Mouse (Mus musculus) Patski (cell line): ENCODE measurements around the gene Eif4g1. TPM values are rescaled to one million over a fixed set of nuclear protein-coding genes. Genes with fewer than 3 reads are reported as not detected.
A peak's percentile ranks its signal among the peaks of the same experiment; 100 is the strongest.

Experiments
- ATAC-seq: fragments of 100-300 bp; one replicate; pipeline ENCODE4 v1.8.0; 2021
- CTCF ChIA-PET: fragments of 350-600 bp; sonication (Branson Sonifier 250); formaldehyde crosslinking; loops from one replicate; lab custom pipeline; 2022; ENCODE audit warnings: inconsistent platforms; lab: Charles Lee
- POLR2A ChIA-PET: fragments of 350-600 bp; sonication (Branson Sonifier 250); formaldehyde crosslinking; loops from one replicate; lab custom pipeline; 2022; ENCODE audit warnings: antibody characterized with exemption, inconsistent platforms; lab: Charles Lee
- DNase-seq: peaks from one replicate; pipeline ENCODE4 v3.0.0-alpha.2; 2011; ENCODE audit warnings: low read depth, low spot score
- H3K27me3 ChIP-seq: fragments of 371-371 bp; one replicate; pipeline ENCODE4 v1.5.1; 2021
- CTCF ChIP-seq: fragments of 100-300 bp; IDR thresholded peaks from one replicate; pipeline ENCODE4 v1.5.1; 2021
- in situ Hi-C: fragments of 300-500 bp; cut with MboI; formaldehyde crosslinking; loops from 3 replicates; pipeline ENCODE4 v1.11.1; 2018; ENCODE audit warnings: low pct_unique_long_range_greater_than_20kb, mixed read lengths
- polyA plus RNA-seq: library from polyadenylated mRNA; unstranded; gene quantifications from one replicate; pipeline ENCODE4 v1.2.3, GENCODE M21; 2021

Eif4g1 gene
- polyA plus RNA-seq, 1 experiment from 2014 or later = 336 TPM

- no peak for TF ChIP-seq CTCF
- in situ Hi-C loops = loop anchor here (5.0 to 25.0 kb wide), 2 partner anchors 40 to 1540 kb away; partner anchors contain the start of gene Tra2b
- H3K27me3 ChIP-seq = no peaks in the 10 kb centered on the region
- ChIA-PET CTCF (interaction anchor here (4.9 kb wide), 1 partner anchor 41 kb away, joined by 57 read pairs; no protein-coding TSS in a partner anchor), POLR2A (interaction anchor here (0.6 kb wide), 1 partner anchor 358 kb away, joined by 3 read pairs; no protein-coding TSS in a partner anchor)
- ATAC-seq (no peak), DNase-seq (no peak)
Observed at GRCm38 (mm10) chr16:20722736-20723135, 54.6 kb downstream of the Eif4g1 start.

- in situ Hi-C loops = loop anchor here (5.0 to 25.0 kb wide), 2 partner anchors 39 to 1539 kb away; partner anchors contain the start of gene Tra2b
- ATAC-seq = no peak
- ChIA-PET CTCF (interaction anchor here (4.9 kb wide), 1 partner anchor 40 kb away, joined by 57 read pairs; no protein-coding TSS in a partner anchor), POLR2A (no interaction called here)
- DNase-seq = no peak
- TF ChIP-seq CTCF = no peak
- no peaks in the 10 kb centered on the region for H3K27me3 ChIP-seq
Observed at GRCm38 (mm10) chr16:20723247-20723646, 55.1 kb downstream of the Eif4g1 start.

DNA sequence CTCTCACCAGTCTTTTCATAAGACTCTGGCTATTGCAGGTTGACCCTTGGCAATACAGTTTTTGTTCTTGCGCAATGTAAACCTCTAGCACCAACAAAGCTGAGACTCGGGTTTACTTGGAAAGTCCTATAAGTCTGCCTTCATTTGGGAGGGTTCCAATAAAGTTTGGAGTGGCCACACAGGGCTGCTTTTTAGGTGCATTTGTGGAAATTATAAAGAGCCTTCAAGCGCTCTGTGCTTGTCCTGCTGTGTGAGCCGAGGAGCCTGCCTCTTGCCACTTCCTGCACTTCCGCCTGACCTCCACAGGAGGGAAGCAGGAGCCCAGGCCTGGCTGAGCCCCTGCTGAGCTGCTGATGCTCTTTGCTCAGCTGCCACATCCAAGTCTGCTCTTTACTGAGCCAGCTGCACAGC, 56.2 kb downstream of the Eif4g1 start:
- ChIA-PET CTCF (interaction anchor here (1.2 to 4.9 kb wide), 4 partner anchors 15 to 39 kb away, joined by 3 to 57 read pairs (median 4); no protein-coding TSS in a partner anchor), POLR2A (no interaction called here)
- ATAC-seq (peak; percentile 85), DNase-seq (no peak)
- TF ChIP-seq CTCF = no peak
- in situ Hi-C loops = loop anchor here (5.0 to 25.0 kb wide), 2 partner anchors 38 to 1538 kb away; partner anchors contain the start of gene Tra2b
- H3K27me3 ChIP-seq = no peaks in the 10 kb centered on the region

DNA sequence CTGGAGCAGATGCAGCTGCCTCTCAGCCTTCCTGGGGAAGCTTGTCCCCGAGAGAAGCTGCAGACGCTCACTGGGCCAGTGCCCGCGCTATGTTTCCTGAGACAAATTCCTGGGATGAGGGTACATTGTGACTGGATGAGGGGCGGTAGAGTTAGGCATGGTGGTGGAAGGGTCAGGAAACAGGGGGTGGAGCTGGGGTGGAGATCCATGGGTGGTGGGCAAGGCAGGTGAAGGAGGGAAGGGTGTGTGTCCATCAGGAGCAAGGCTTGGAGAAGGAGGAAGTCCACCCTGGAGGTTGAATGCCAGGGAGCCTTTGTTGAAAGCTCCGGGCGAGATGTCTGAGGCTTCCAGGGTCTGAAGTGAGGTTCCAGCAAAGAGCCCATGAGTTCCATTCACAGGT, 57.2 kb downstream of the Eif4g1 start:
- POLR2A ChIA-PET = no interaction called here
- no peak for ATAC-seq
- DNase-seq = no peak
- in situ Hi-C loops = no loop called here
- CTCF ChIA-PET = interaction anchor here (1.2 to 4.9 kb wide), 2 partner anchors 14 to 38 kb away, joined by 3 to 57 read pairs; no protein-coding TSS in a partner anchor
- TF ChIP-seq CTCF = no peak
- H3K27me3 ChIP-seq = no peaks in the 10 kb centered on the region

- no peaks in the 10 kb centered on the region for H3K27me3 ChIP-seq
- in situ Hi-C loops = no loop called here
- ChIA-PET CTCF (interaction anchor here (1.2 to 4.9 kb wide), 3 partner anchors 13 to 38 kb away, joined by 3 to 57 read pairs (median 3); no protein-coding TSS in a partner anchor), POLR2A (no interaction called here)
- ATAC-seq (no peak), DNase-seq (no peak)
- TF ChIP-seq CTCF = no peak
Observed at GRCm38 (mm10) chr16:20725750-20726149, 57.6 kb downstream of the Eif4g1 start.

GRCm38 (mm10) chr16:20726384-20726783, 58.3 kb downstream of the Eif4g1 start:
- no peaks in the 10 kb centered on the region for H3K27me3 ChIP-seq
- ATAC-seq (no peak), DNase-seq (no peak)
- no peak for TF ChIP-seq CTCF
- ChIA-PET POLR2A (interaction anchor here (0.7 to 1.4 kb wide), 2 partner anchors 8 to 81 kb away, joined by 3 read pairs; partner anchors contain the start of gene Clcn2), CTCF (interaction anchor here (1.3 to 4.9 kb wide), 4 partner anchors 8 to 53 kb away, joined by 3 to 57 read pairs (median 4); no protein-coding TSS in a partner anchor)
- in situ Hi-C loops = no loop called here

DNA sequence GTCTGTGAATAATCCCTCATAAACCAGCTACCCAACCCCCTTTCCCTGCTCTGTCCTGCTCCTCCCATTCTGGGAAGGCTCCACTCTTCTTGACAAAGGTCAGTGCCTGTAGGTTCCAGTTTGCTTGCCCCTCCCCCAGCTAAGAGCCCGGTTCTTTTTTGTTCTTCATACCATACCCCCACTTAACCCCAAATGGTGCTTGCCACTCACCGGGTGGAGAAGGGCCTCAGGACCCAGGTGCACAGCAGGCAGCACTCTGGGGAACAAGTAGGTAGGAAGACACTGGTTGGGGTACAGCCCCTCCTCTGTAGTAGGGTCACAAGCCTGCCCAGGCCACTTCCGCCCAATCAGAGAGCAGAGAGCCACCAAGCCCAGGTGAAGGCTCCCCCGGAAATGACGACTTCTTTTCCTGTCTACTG, 62.2 kb downstream of the Eif4g1 start:
- ChIA-PET POLR2A (no interaction called here), CTCF (no interaction called here)
- DNase-seq = no peak
- peaks cover 10% of the 10 kb centered on the region for H3K27me3 ChIP-seq
- no peak for TF ChIP-seq CTCF
- no peak for ATAC-seq
- in situ Hi-C loops = no loop called here

- no peak for TF ChIP-seq CTCF
- ATAC-seq (no peak), DNase-seq (no peak)
- ChIA-PET POLR2A (interaction anchor here (1.4 kb wide), 1 partner anchor 10 kb away, joined by 3 read pairs; no protein-coding TSS in a partner anchor), CTCF (no interaction called here)
- in situ Hi-C loops = no loop called here
- peaks cover 10% of the 10 kb centered on the region for H3K27me3 ChIP-seq
Observed at GRCm38 (mm10) chr16:20731688-20732087, 63.6 kb downstream of the Eif4g1 start.

DNA sequence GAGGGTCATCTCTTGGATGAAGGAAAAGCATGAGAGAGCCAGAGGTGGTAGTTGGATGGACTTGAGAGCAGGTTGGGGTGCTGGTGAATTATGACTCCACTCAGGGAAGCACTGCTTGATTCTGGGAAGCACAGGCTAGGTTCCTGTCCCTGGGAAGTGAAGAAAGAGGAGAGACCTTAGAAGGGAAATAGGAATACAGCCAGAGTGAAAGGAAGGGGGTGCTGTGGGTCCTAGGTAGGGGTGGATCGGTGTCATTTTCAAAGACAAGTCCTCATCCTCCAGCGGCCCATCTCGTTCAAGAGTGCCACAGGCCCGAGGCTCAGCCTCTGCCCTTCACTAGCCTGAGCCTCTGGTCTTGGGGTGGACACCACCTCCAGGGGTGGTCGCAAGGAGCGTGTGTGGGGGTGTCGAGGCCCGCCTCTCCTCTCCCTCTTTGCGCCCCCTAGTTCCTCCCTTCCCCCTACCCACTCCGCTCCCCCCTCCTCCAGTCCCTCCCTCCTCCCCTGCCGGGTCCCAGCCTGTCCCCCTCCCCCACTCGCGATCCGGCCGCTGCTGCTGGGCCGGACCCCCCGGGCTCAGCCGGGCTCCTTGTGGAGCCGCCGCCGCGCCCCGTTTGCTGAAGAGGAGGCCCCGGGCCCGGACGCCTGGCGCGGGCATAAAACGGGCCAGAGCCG, 64.3 kb downstream of the Eif4g1 start:
- CTCF ChIA-PET = no interaction called here
- TF ChIP-seq CTCF = no peak
- POLR2A ChIA-PET = interaction anchor here (0.6 to 1.4 kb wide), 2 partner anchors 9 to 986 kb away, joined by 3 read pairs; no protein-coding TSS in a partner anchor
- DNase-seq (no peak), ATAC-seq (peak; percentile 33)
- peaks cover 10% of the 10 kb centered on the region for H3K27me3 ChIP-seq
- in situ Hi-C loops = no loop called here

- DNase-seq = no peak
- ChIA-PET POLR2A (interaction anchor here (0.5 to 1.4 kb wide), 3 partner anchors 8 to 986 kb away, joined by 3 read pairs; no protein-coding TSS in a partner anchor), CTCF (no interaction called here)
- ATAC-seq = peak; percentile 83
- in situ Hi-C loops = no loop called here
- H3K27me3 ChIP-seq = peaks cover 10% of the 10 kb centered on the region
- TF ChIP-seq CTCF = no peak
Observed at GRCm38 (mm10) chr16:20732925-20733730, 65.0 kb downstream of the Eif4g1 start, which contains the start of gene Chrd. Gene Chrd, plus strand, starts transcription at chr16:20733127.
